Mouse (Mus musculus) spleen, adult 2 months (tissue): ENCODE data around the gene Xrcc4.

ENCODE experiments used
- CTCF ChIP-seq: fragments of 200-500 bp; IDR thresholded peaks from 2 replicates; pipeline ENCODE4 v1.5.1; 2011; ENCODE audit warnings: mild to moderate bottlenecking, inconsistent platforms; ENCODE audit not compliant: insufficient read depth, insufficient read length, insufficient replicate concordance; ENCODE audit errors: extremely low read depth
- POLR2A ChIP-seq: fragments of 200-500 bp; IDR thresholded peaks from 2 replicates; pipeline ENCODE4 v1.6.1; 2011; ENCODE audit warnings: low read depth, low read length, inconsistent platforms

- TF ChIP-seq POLR2A (no peak), CTCF (no peak)
Measured at GRCm38 (mm10) chr13:89738776-89739695, 350.4 kb downstream of the Xrcc4 start.
